Mouse (Mus musculus) fat pad, adult 2 months (tissue): Measurements from ENCODE around the gene Ip6k1.

Source experiments
- DNase-seq: peaks from one replicate; pipeline ENCODE4 v3.0.0-alpha.2; 2011; ENCODE audit warnings: low read depth, low spot score; ENCODE audit errors: extremely low read depth

Gene Ip6k1

GRCm38 (mm10) chr9:108001922-108002770, at the start of gene Ip6k1:
Gene Ip6k1, plus strand, starts transcription at chr9:108002501.
- peak; percentile 95 for DNase-seq

- no peak for DNase-seq
These were observed 46.5 kb upstream of the Ip6k1 start for GRCm38 (mm10) chr9:107955613-107956289.

- DNase-seq: no peak
These were observed 45.2 kb upstream of the Ip6k1 start for GRCm38 (mm10) chr9:107957141-107957540.

- no peak for DNase-seq
These were observed 42.4 kb upstream of the Ip6k1 start for GRCm38 (mm10) chr9:107959896-107960295.

- no peak for DNase-seq
These were observed 41.4 kb upstream of the Ip6k1 start for GRCm38 (mm10) chr9:107960928-107961327.

- DNase-seq: no peak
These were observed 40.9 kb upstream of the Ip6k1 start for GRCm38 (mm10) chr9:107961351-107961762.

- no peak for DNase-seq
These were observed 40.4 kb upstream of the Ip6k1 start for GRCm38 (mm10) chr9:107961881-107962280.

- DNase-seq: no peak
These were observed 39.4 kb upstream of the Ip6k1 start for GRCm38 (mm10) chr9:107962916-107963315.

- no peak for DNase-seq
These were observed 38.6 kb upstream of the Ip6k1 start for GRCm38 (mm10) chr9:107963700-107964099.

GRCm38 (mm10) chr9:107964681-107965080, 37.6 kb upstream of the Ip6k1 start:
- DNase-seq: no peak

GRCm38 (mm10) chr9:107966676-107967075, 35.6 kb upstream of the Ip6k1 start:
- peak; percentile 68 for DNase-seq

- no peak for DNase-seq
These were observed 34.9 kb upstream of the Ip6k1 start for GRCm38 (mm10) chr9:107967437-107967836.

GRCm38 (mm10) chr9:107968531-107968930, 33.8 kb upstream of the Ip6k1 start:
- DNase-seq: no peak

GRCm38 (mm10) chr9:107970311-107970710, 32.0 kb upstream of the Ip6k1 start:
- no peak for DNase-seq

GRCm38 (mm10) chr9:107971690-107972541, 30.4 kb upstream of the Ip6k1 start:
- no peak for DNase-seq

- DNase-seq: no peak
These were observed 27.7 kb upstream of the Ip6k1 start for GRCm38 (mm10) chr9:107974491-107975171.

- DNase-seq: no peak
These were observed 26.6 kb upstream of the Ip6k1 start, which contains the start of gene Uba7 for GRCm38 (mm10) chr9:107975399-107976386. Gene Uba7, plus strand, starts transcription at chr9:107975505.

GRCm38 (mm10) chr9:107978815-107979214, 23.5 kb upstream of the Ip6k1 start:
- DNase-seq: no peak
